Mouse (Mus musculus) heart, embryonic 13.5 days (tissue): ENCODE results near the gene Tekt5. TPM values are rescaled to one million over a fixed set of nuclear protein-coding genes. Genes with fewer than 3 reads are reported as not detected.
A peak's percentile ranks its signal among the peaks of the same experiment; 100 is the strongest.

ENCODE experiments used
- ATAC-seq: fragments of 200-750 bp; cut with Nextera tagmentation; 2 replicates; pipeline ENCODE4 v1.8.0; 2017; ENCODE audit warnings: moderate TSS enrichment; ENCODE audit not compliant: insufficient number of reproducible peaks, low FRiP score, low TSS enrichment; ENCODE audit errors: extremely low read depth
- H3K27ac ChIP-seq: fragments of 300-500 bp; sonication (generic); replicated peaks from 2 replicates; pipeline ENCODE4 v1.5.1; 2015; ENCODE audit warnings: moderate library complexity, mild to moderate bottlenecking, inconsistent platforms
- H3K27me3 ChIP-seq: fragments of 300-500 bp; sonication (generic); replicated peaks from 2 replicates; pipeline ENCODE4 v1.6.1; 2015; ENCODE audit warnings: mild to moderate bottlenecking, inconsistent platforms
- H3K36me3 ChIP-seq: fragments of 300-500 bp; sonication (generic); 2 replicates; pipeline ENCODE4 v1.6.1; 2015; ENCODE audit warnings: mild to moderate bottlenecking, inconsistent platforms
- H3K4me1 ChIP-seq: fragments of 300-500 bp; sonication (generic); 2 replicates; pipeline ENCODE4 v1.6.1; 2015; ENCODE audit warnings: inconsistent platforms
- H3K4me2 ChIP-seq: fragments of 300-500 bp; sonication (generic); 2 replicates; pipeline ENCODE4 v1.6.1; 2015; ENCODE audit warnings: inconsistent platforms, mild to moderate bottlenecking, moderate library complexity
- H3K4me3 ChIP-seq: fragments of 300-500 bp; sonication (generic); 2 replicates; pipeline ENCODE4 v1.5.1; 2015; ENCODE audit warnings: moderate library complexity, mild to moderate bottlenecking, inconsistent platforms
- H3K9ac ChIP-seq: fragments of 300-500 bp; sonication (generic); 2 replicates; pipeline ENCODE4 v1.6.1; 2015; ENCODE audit warnings: inconsistent platforms, mild to moderate bottlenecking, moderate library complexity
- H3K9me3 ChIP-seq: fragments of 300-500 bp; sonication (generic); 2 replicates; pipeline ENCODE4 v1.6.1; 2016; ENCODE audit warnings: inconsistent platforms
- WGBS: fragments of 180-500 bp; shearing (Covaris S2); methylation state at CpG from one replicate; pipeline ENCODE4 v1.1.7; 2015; ENCODE audit warnings: mixed read lengths; 5-methylcytosine and 5-hydroxymethylcytosine counted together
- polyA plus RNA-seq: library from polyadenylated mRNA; unstranded; fragments of >200 nt; fragmentation: Nextera tagmentation; extraction: Ambion mirVana; gene quantifications from 2 replicates; pipeline ENCODE4 v1.2.1, GENCODE M21; 2015

Tekt5 gene
- polyA plus RNA-seq, 1 experiment from 2014 or later, result 0.33 TPM

- Histone ChIP-seq H3K27ac (no peak overlapping the region), H3K9ac (no peak overlapping the region), H3K4me2 (no peak overlapping the region), H3K4me1 (peaks cover 9% of the 10 kb centered on the region), H3K4me3 (no peak overlapping the region), H3K27me3 (0 out of 2 replicates have a peak, but pooled peaks cover 12% of the 10 kb centered on the region), H3K36me3 (no peaks in the 10 kb centered on the region), H3K9me3 (no peaks in the 10 kb centered on the region)
- no peak; the same call in 1 of the 2 replicates for ATAC-seq
- WGBS, result 58% methylated on average over 7 of the region's 7 CpGs
Observed at GRCm38 (mm10) chr16:10332732-10333131, 62.6 kb downstream of the Tekt5 start.

GRCm38 (mm10) chr16:10330586-10331495 lies 64.4 kb downstream of the Tekt5 start:
- Histone ChIP-seq H3K9ac (no peak overlapping the region), H3K27ac (no peak overlapping the region), H3K36me3 (no peaks in the 10 kb centered on the region), H3K9me3 (no peaks in the 10 kb centered on the region), H3K4me2 (no peak overlapping the region), H3K4me3 (no peak overlapping the region), H3K27me3 (peaks cover 12% of the 10 kb centered on the region; the same call in 1 of the 2 replicates), H3K4me1 (no peaks in the 10 kb centered on the region)
- no peak for ATAC-seq
- 68% methylated on average over 12 of the region's 12 CpGs for WGBS

- H3K27me3 ChIP-seq, result peaks cover 12% of the 10 kb centered on the region; the same call in 1 of the 2 replicates
- WGBS, result 66% methylated on average over 13 of the region's 13 CpGs
- H3K4me1 ChIP-seq, result no peaks in the 10 kb centered on the region
- no peaks in the 10 kb centered on the region for H3K36me3 ChIP-seq
- H3K9me3 ChIP-seq, result no peaks in the 10 kb centered on the region
- H3K9ac ChIP-seq, result no peak overlapping the region
- ATAC-seq, result no peak
- no peak overlapping the region for H3K4me2 ChIP-seq
- H3K4me3 ChIP-seq, result no peak overlapping the region
- no peak overlapping the region for H3K27ac ChIP-seq
Observed at GRCm38 (mm10) chr16:10327563-10328333, 67.5 kb downstream of the Tekt5 start.

DNA sequence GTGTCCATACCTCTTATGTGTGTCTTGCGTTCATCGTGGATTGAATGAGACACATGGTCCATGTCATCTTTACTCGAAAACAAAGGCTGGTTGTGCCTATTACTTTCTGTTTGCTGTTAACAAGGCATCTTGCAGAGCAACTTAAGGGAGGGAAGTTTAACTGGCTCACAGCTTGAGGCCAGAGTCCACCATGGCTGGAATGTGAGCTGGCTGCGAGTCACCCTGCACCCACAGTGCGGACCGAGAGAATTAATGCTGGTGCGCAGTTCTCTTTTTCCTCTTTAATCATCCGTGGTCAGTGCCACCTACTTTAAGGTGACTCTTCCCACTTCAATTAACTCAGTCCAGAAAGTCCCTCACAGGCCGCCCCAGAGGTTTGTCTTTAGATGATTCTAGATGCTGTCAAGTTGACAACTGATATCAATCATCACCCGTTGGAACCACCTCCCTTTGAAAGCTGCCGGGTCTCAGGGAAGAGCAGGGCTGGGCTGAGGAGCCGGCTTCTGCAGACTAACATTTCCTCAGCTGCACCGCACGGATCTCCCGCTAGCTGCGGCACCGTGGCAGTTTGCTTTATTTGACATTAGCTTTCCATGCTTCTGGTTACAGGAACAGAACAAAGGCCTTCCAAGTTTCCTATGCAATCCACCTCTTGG lies 75.2 kb downstream of the Tekt5 start:
- WGBS, result 42% methylated on average over 17 of the region's 17 CpGs
- Histone ChIP-seq H3K9ac (no peak overlapping the region), H3K4me1 (no peaks in the 10 kb centered on the region; the same call in 1 of the 2 replicates), H3K4me3 (no peak overlapping the region), H3K36me3 (no peaks in the 10 kb centered on the region), H3K4me2 (no peak overlapping the region), H3K9me3 (no peaks in the 10 kb centered on the region), H3K27me3 (peaks cover 26% of the 10 kb centered on the region), H3K27ac (no peak overlapping the region)
- ATAC-seq, result no peak

DNA sequence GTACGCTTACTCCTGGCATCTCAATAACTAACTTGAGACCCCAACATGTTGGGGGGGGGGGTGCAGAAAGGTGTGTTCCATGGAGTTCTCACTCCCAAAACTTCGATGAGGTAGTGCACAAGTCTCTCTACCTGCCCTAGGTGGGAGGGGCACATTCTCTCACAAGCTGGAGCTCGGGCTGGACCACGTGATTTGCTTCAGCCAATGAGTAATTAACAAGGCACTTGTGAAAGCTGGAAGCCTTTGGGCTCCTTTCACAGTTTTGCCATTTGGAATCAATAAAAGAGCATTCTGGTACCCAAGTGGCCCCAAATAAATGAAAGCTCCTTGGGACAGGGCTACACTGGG lies 78.1 kb downstream of the Tekt5 start:
- no peak for ATAC-seq
- H3K36me3 ChIP-seq, result no peaks in the 10 kb centered on the region
- no peak overlapping the region for H3K27ac ChIP-seq
- H3K27me3 ChIP-seq, result peaks cover 35% of the 10 kb centered on the region
- 57% methylated on average over 4 of the region's 4 CpGs for WGBS
- H3K4me3 ChIP-seq, result no peak overlapping the region
- H3K9ac ChIP-seq, result no peak overlapping the region
- H3K4me1 ChIP-seq, result peaks cover 17% of the 10 kb centered on the region
- no peaks in the 10 kb centered on the region for H3K9me3 ChIP-seq
- H3K4me2 ChIP-seq, result no peak overlapping the region

DNA sequence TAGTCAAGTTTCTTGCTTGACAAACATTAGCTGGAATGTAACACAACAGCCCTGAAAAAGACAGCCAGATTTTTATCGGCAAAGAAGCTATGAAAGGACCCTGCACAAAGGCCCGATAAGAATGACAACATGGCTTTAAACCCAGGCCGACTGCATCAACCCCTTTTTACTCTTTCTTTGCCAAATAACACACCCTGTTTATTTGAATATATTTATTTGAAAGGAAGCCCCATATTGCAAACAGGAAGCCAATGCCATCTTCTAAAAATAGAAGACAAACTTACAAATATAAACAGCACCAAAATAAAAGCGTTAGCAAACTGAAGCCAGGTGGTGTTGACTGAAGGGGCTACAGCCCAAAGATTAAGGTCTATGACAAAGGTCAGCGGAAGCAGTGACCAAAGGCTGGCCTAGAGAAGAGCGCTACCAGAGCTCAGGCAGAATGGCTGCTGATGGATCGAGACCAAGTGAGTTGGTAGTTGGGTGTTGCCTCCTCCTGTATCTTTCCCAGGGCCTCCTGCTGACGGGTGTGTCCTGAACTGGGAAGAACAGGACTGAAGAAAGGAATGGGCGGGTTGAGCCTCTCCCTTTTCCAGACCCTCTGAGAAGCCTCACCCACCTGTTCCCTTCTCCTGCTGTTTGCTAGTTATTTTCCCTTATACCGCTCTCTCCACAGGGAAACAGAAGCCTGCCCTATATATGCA lies 78.6 kb downstream of the Tekt5 start:
- H3K4me2 ChIP-seq, result no peak overlapping the region
- no peak overlapping the region for H3K9ac ChIP-seq
- H3K9me3 ChIP-seq, result no peaks in the 10 kb centered on the region
- no peaks in the 10 kb centered on the region for H3K36me3 ChIP-seq
- peaks cover 35% of the 10 kb centered on the region for H3K27me3 ChIP-seq
- H3K4me1 ChIP-seq, result peaks cover 22% of the 10 kb centered on the region
- no peak overlapping the region for H3K4me3 ChIP-seq
- H3K27ac ChIP-seq, result no peak overlapping the region
- 74% methylated on average over 10 of the region's 10 CpGs for WGBS
- no peak for ATAC-seq

DNA sequence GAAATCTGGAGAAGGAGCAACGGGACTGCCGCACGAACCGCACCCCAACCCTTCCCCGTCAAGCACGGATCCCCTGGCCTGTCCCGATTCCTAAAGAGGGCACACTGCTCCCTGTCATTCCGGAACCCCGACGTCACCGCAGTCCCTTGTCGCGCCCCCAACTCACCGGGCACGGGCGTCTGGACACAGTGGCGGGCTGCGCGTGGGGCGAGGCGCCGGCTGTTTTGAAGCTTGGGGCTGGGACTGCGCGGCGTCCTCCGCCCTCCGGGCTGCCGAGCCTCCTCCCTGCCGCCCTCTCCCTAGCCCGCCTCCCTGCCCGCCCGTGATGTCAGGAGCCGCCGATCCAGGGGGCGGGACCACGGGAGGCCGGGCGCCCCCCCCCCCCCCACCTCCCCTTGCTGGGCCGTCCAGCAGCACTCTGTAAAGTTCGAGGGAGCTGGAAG lies 81.6 kb downstream of the Tekt5 start, which contains the start of gene Emp2:
TSS of gene Emp2 (minus strand) at position 323 of the 443 bp plus-strand sequence.
- peak within 1 kb of the TSS; percentile 65 for H3K4me3 ChIP-seq
- H3K4me1 ChIP-seq, result peaks cover 37% of the 10 kb centered on the region
- peak; percentile 64 for ATAC-seq
- no peaks in the 10 kb centered on the region for H3K9me3 ChIP-seq
- peak within 1 kb of the TSS; percentile 63 for H3K27ac ChIP-seq
- H3K36me3 ChIP-seq, result no peaks in the 10 kb centered on the region
- H3K27me3 ChIP-seq, result peaks cover 15% of the 10 kb centered on the region; the same call in 1 of the 2 replicates
- peak within 1 kb of the TSS; percentile 76 for H3K4me2 ChIP-seq
- under 1% methylated on average over 36 of the region's 40 CpGs for WGBS
- peak within 1 kb of the TSS; percentile 90 for H3K9ac ChIP-seq

- 3% methylated on average over 15 of the region's 15 CpGs for WGBS
- Histone ChIP-seq H3K9me3 (no peaks in the 10 kb centered on the region), H3K4me1 (peaks cover 37% of the 10 kb centered on the region), H3K27me3 (peaks cover 15% of the 10 kb centered on the region; the same call in 1 of the 2 replicates), H3K27ac (peak overlapping the region; percentile 63), H3K4me2 (peak overlapping the region; percentile 76), H3K9ac (peak overlapping the region; percentile 90), H3K4me3 (peak overlapping the region; percentile 65), H3K36me3 (no peaks in the 10 kb centered on the region)
- peak; percentile 43; the same call in 1 of the 2 replicates for ATAC-seq
Observed at GRCm38 (mm10) chr16:10313226-10313625, 82.1 kb downstream of the Tekt5 start.

GRCm38 (mm10) chr16:10311989-10312388 lies 83.3 kb downstream of the Tekt5 start:
- Histone ChIP-seq H3K27ac (peak overlapping the region; percentile 83), H3K9ac (peak overlapping the region; percentile 52; the same call in 1 of the 2 replicates)

GRCm38 (mm10) chr16:10311086-10311485 lies 84.2 kb downstream of the Tekt5 start:
- Histone ChIP-seq H3K4me1 (peaks cover 43% of the 10 kb centered on the region), H3K36me3 (no peaks in the 10 kb centered on the region), H3K27me3 (peaks cover 15% of the 10 kb centered on the region; the same call in 1 of the 2 replicates), H3K4me2 (peak overlapping the region; percentile 76), H3K27ac (peak overlapping the region; percentile 83), H3K4me3 (no peak overlapping the region), H3K9ac (no peak overlapping the region), H3K9me3 (no peaks in the 10 kb centered on the region)
- WGBS, result 32% methylated on average over 3 of the region's 3 CpGs
- peak; percentile 32; the same call in 1 of the 2 replicates for ATAC-seq

More at GRCm38 (mm10) chr16:10311989-10312388, 83.3 kb downstream of the Tekt5 start:
- ATAC-seq, result no peak
- Histone ChIP-seq H3K27me3 (peaks cover 15% of the 10 kb centered on the region; the same call in 1 of the 2 replicates), H3K36me3 (no peaks in the 10 kb centered on the region), H3K4me3 (no peak overlapping the region), H3K4me2 (peak overlapping the region; percentile 76; the same call in 1 of the 2 replicates), H3K4me1 (peaks cover 37% of the 10 kb centered on the region), H3K9me3 (no peaks in the 10 kb centered on the region)
- WGBS, result 49% methylated on average over 4 of the region's 4 CpGs
